Mouse (Mus musculus): Measurements from ENCODE around the gene Nmur1. TPM values are rescaled to one million over a fixed set of nuclear protein-coding genes. Genes with fewer than 3 reads are reported as not detected.
A peak's percentile ranks its signal among the peaks of the same experiment; 100 is the strongest.
"Not testable (repeated sequence)": the region's sequence is repeated elsewhere in the genome, so short reads cannot be mapped to it uniquely, and the experiment has no call there.

The Nmur1 gene
- 0.14 TPM in 1 of 2 replicates, not detected in the other for polyA plus RNA-seq (2015; fragmentation: Nextera tagmentation; extraction: Ambion mirVana)

- no peaks in the 10 kb centered on the region for H3K9me3 ChIP-seq (replicated peaks)
- H3K27me3 ChIP-seq, result no peaks in the 10 kb centered on the region
- H3K4me1 ChIP-seq, result peaks cover 18% of the 10 kb centered on the region
- no peak for ATAC-seq
- peak within 1 kb of the TSS; percentile 46; the same call in 1 of the 2 replicates for H3K27ac ChIP-seq
- no peak within 1 kb of the TSS for H3K4me3 ChIP-seq
- no peaks in the 10 kb centered on the region for H3K36me3 ChIP-seq (ENCODE audit: poor library complexity, severe bottlenecking)
- WGBS, result 93% methylated on average over 8 of the region's 8 CpGs
- 0 out of 2 replicates have a peak within 1 kb of the TSS, but pooled peaks have one; percentile 1 for H3K4me2 ChIP-seq
- H3K9ac ChIP-seq, result no peak within 1 kb of the TSS
These were observed at the start of gene Nmur1, which contains the start of gene Tex44 for GRCm38 (mm10) chr1:86426128-86426527. TSS of gene Nmur1 (minus strand) at chr1:86426228. TSS of gene Tex44 (plus strand) at chr1:86426329.

- no peak overlapping the region for H3K4me2 ChIP-seq
- WGBS, result 96% methylated on average over 18 of the region's 18 CpGs
- ATAC-seq, result no peak
- H3K4me3 ChIP-seq, result no peak overlapping the region
- H3K36me3 ChIP-seq (ENCODE audit: poor library complexity, severe bottlenecking), result no peaks in the 10 kb centered on the region
- H3K4me1 ChIP-seq, result peaks cover 12% of the 10 kb centered on the region
- H3K27me3 ChIP-seq, result no peaks in the 10 kb centered on the region
- H3K9ac ChIP-seq, result no peak overlapping the region
- no peaks in the 10 kb centered on the region for H3K9me3 ChIP-seq (replicated peaks)
- no peak overlapping the region for H3K27ac ChIP-seq
These were observed 47.2 kb upstream of the Nmur1 start for GRCm38 (mm10) chr1:86473109-86473760.

- H3K9ac ChIP-seq, result peak overlapping the region; percentile 57
- peak overlapping the region; percentile 47 for H3K4me2 ChIP-seq
- peak; percentile 51; the same call in 1 of the 2 replicates for ATAC-seq
- H3K4me1 ChIP-seq, result peaks cover 12% of the 10 kb centered on the region
- WGBS, result 26% methylated on average over 31 of the region's 31 CpGs
- H3K36me3 ChIP-seq (ENCODE audit: poor library complexity, severe bottlenecking), result no peaks in the 10 kb centered on the region
- H3K27ac ChIP-seq, result peak overlapping the region; percentile 61; the same call in 1 of the 2 replicates
- H3K4me3 ChIP-seq, result 0 out of 2 replicates have a peak overlapping the region, but pooled peaks have one; percentile 3
- no peaks in the 10 kb centered on the region; the same call in 1 of the 2 replicates for H3K9me3 ChIP-seq (replicated peaks)
- no peaks in the 10 kb centered on the region for H3K27me3 ChIP-seq
These were observed 46.3 kb upstream of the Nmur1 start for GRCm38 (mm10) chr1:86472197-86472952.

- not testable (repeated sequence) for H3K36me3 ChIP-seq (ENCODE audit: poor library complexity, severe bottlenecking); H3K27ac ChIP-seq; ATAC-seq; H3K4me3 ChIP-seq; H3K9ac ChIP-seq; H3K27me3 ChIP-seq; H3K9me3 ChIP-seq (replicated peaks)
- WGBS, result 76% methylated on average over 11 of the region's 11 CpGs
- Histone ChIP-seq H3K4me1 (peaks cover 12% of the 10 kb centered on the region), H3K4me2 (peak overlapping the region; percentile 47; the same call in 1 of the 2 replicates)
These were observed 45.5 kb upstream of the Nmur1 start for GRCm38 (mm10) chr1:86471504-86471961.

GRCm38 (mm10) chr1:86470519-86471181 lies 44.6 kb upstream of the Nmur1 start:
- 89% methylated on average over 12 of the region's 12 CpGs for WGBS
- Histone ChIP-seq H3K27ac (no peak overlapping the region), H3K36me3 (ENCODE audit: poor library complexity, severe bottlenecking) (no peaks in the 10 kb centered on the region), H3K4me1 (peaks cover 12% of the 10 kb centered on the region), H3K4me3 (no peak overlapping the region), H3K27me3 (no peaks in the 10 kb centered on the region), H3K9me3 (replicated peaks) (no peaks in the 10 kb centered on the region; the same call in 1 of the 2 replicates), H3K4me2 (no peak overlapping the region), H3K9ac (no peak overlapping the region)
- ATAC-seq, result 0 out of 2 replicates have a peak, but pooled peaks have one; percentile 36

- H3K4me2 ChIP-seq, result no peak overlapping the region
- no peak for ATAC-seq
- H3K36me3 ChIP-seq (ENCODE audit: poor library complexity, severe bottlenecking), result no peaks in the 10 kb centered on the region
- WGBS, result 96% methylated on average over 4 of the region's 4 CpGs
- H3K4me3 ChIP-seq, result no peak overlapping the region
- H3K27me3 ChIP-seq, result no peaks in the 10 kb centered on the region
- H3K9ac ChIP-seq, result no peak overlapping the region
- peaks cover 13% of the 10 kb centered on the region for H3K4me1 ChIP-seq
- H3K27ac ChIP-seq, result no peak overlapping the region
- H3K9me3 ChIP-seq (replicated peaks), result no peaks in the 10 kb centered on the region; the same call in 1 of the 2 replicates
These were observed 43.8 kb upstream of the Nmur1 start for GRCm38 (mm10) chr1:86469876-86470275.

GRCm38 (mm10) chr1:86467416-86467815 lies 41.4 kb upstream of the Nmur1 start:
- Histone ChIP-seq H3K4me3 (no peak overlapping the region), H3K4me1 (peaks cover 11% of the 10 kb centered on the region), H3K27me3 (no peaks in the 10 kb centered on the region), H3K36me3 (ENCODE audit: poor library complexity, severe bottlenecking) (no peaks in the 10 kb centered on the region), H3K9ac (no peak overlapping the region), H3K4me2 (no peak overlapping the region), H3K27ac (no peak overlapping the region), H3K9me3 (replicated peaks) (no peaks in the 10 kb centered on the region; the same call in 1 of the 2 replicates)
- no peak for ATAC-seq
- 89% methylated on average over 8 of the region's 8 CpGs for whole genome bisulfite sequencing

- Histone ChIP-seq H3K27me3 (no peaks in the 10 kb centered on the region), H3K27ac (peak overlapping the region; percentile 41), H3K4me1 (0 out of 2 replicates have a peak, but pooled peaks cover 5% of the 10 kb centered on the region), H3K9ac (no peak overlapping the region), H3K4me2 (no peak overlapping the region), H3K4me3 (no peak overlapping the region), H3K36me3 (ENCODE audit: poor library complexity, severe bottlenecking) (no peaks in the 10 kb centered on the region), H3K9me3 (replicated peaks) (no peaks in the 10 kb centered on the region; the same call in 1 of the 2 replicates)
- no peak for ATAC-seq
- 70% methylated on average over 4 of the region's 4 CpGs for WGBS
These were observed 38.8 kb upstream of the Nmur1 start for GRCm38 (mm10) chr1:86464875-86465224.

GRCm38 (mm10) chr1:86464223-86464874 lies 38.3 kb upstream of the Nmur1 start:
- Histone ChIP-seq H3K9me3 (replicated peaks) (no peaks in the 10 kb centered on the region; the same call in 1 of the 2 replicates), H3K4me3 (no peak overlapping the region), H3K36me3 (ENCODE audit: poor library complexity, severe bottlenecking) (no peaks in the 10 kb centered on the region), H3K4me2 (no peak overlapping the region), H3K4me1 (0 out of 2 replicates have a peak, but pooled peaks cover 5% of the 10 kb centered on the region), H3K27ac (peak overlapping the region; percentile 41), H3K9ac (no peak overlapping the region), H3K27me3 (no peaks in the 10 kb centered on the region)
- WGBS, result 44% methylated on average over 9 of the region's 9 CpGs
- ATAC-seq, result no peak

GRCm38 (mm10) chr1:86459371-86459770 lies 33.3 kb upstream of the Nmur1 start:
- 91% methylated on average over 4 of the region's 4 CpGs for WGBS
- ATAC-seq, result no peak
- H3K9ac ChIP-seq, result no peak overlapping the region
- H3K4me1 ChIP-seq, result no peaks in the 10 kb centered on the region
- H3K27me3 ChIP-seq, result no peaks in the 10 kb centered on the region
- H3K36me3 ChIP-seq (ENCODE audit: poor library complexity, severe bottlenecking), result no peaks in the 10 kb centered on the region
- H3K27ac ChIP-seq, result no peak overlapping the region
- H3K4me3 ChIP-seq, result no peak overlapping the region
- H3K4me2 ChIP-seq, result no peak overlapping the region
- no peaks in the 10 kb centered on the region; the same call in 1 of the 2 replicates for H3K9me3 ChIP-seq (replicated peaks)

GRCm38 (mm10) chr1:86456892-86457581 lies 31.0 kb upstream of the Nmur1 start:
- H3K4me2 ChIP-seq, result no peak overlapping the region
- H3K4me1 ChIP-seq, result no peaks in the 10 kb centered on the region
- 70% methylated on average over 13 of the region's 13 CpGs for WGBS
- no peak overlapping the region for H3K27ac ChIP-seq
- no peaks in the 10 kb centered on the region; the same call in 1 of the 2 replicates for H3K9me3 ChIP-seq (replicated peaks)
- ATAC-seq, result no peak
- no peak overlapping the region for H3K9ac ChIP-seq
- H3K27me3 ChIP-seq, result no peaks in the 10 kb centered on the region
- no peaks in the 10 kb centered on the region for H3K36me3 ChIP-seq (ENCODE audit: poor library complexity, severe bottlenecking)
- no peak overlapping the region for H3K4me3 ChIP-seq

Measured in forebrain, embryonic 13.5 days (tissue).